Mouse (Mus musculus) embryonic facial prominence, embryonic 14.5 days (tissue): Measurements from ENCODE around the gene Ffar2. TPM values are rescaled to one million over a fixed set of nuclear protein-coding genes. Genes with fewer than 3 reads are reported as not detected.

Experiments used
- ATAC-seq: fragments of 200-750 bp; cut with Nextera tagmentation; 2 replicates; pipeline ENCODE4 v1.8.0; 2017; ENCODE audit warnings: low read depth, moderate number of reproducible peaks, moderate TSS enrichment
- DNase-seq: peaks from one replicate; pipeline ENCODE4 v3.0.0-alpha.2; 2015; ENCODE audit warnings: low spot score
- H3K27ac ChIP-seq: fragments of 300-500 bp; sonication (generic); replicated peaks from 2 replicates; pipeline ENCODE4 v1.5.1; 2014; ENCODE audit warnings: low read depth, mild to moderate bottlenecking, low read length, moderate library complexity
- H3K27me3 ChIP-seq: fragments of 300-500 bp; sonication (generic); replicated peaks from 2 replicates; pipeline ENCODE4 v1.6.1; 2014; ENCODE audit warnings: low read length; ENCODE audit not compliant: control insufficient read depth, insufficient read depth
- H3K36me3 ChIP-seq: fragments of 300-500 bp; sonication (generic); 2 replicates; pipeline ENCODE4 v1.6.1; 2014; ENCODE audit warnings: low read length, mixed read lengths; ENCODE audit not compliant: control insufficient read depth, insufficient read depth
- H3K4me1 ChIP-seq: fragments of 300-500 bp; sonication (generic); 2 replicates; pipeline ENCODE4 v1.6.1; 2014; ENCODE audit warnings: antibody characterized with exemption, low read length; ENCODE audit not compliant: control insufficient read depth, insufficient read depth
- H3K4me2 ChIP-seq: fragments of 300-500 bp; sonication (generic); 2 replicates; pipeline ENCODE4 v1.6.1; 2014; ENCODE audit warnings: low read depth, mild to moderate bottlenecking, low read length, moderate library complexity, mixed read lengths
- H3K4me3 ChIP-seq: fragments of 300-500 bp; sonication (generic); 2 replicates; pipeline ENCODE4 v1.5.1; 2014; ENCODE audit warnings: low read depth, mild to moderate bottlenecking, low read length
- H3K9ac ChIP-seq: fragments of 300-500 bp; sonication (generic); 2 replicates; pipeline ENCODE4 v1.6.1; 2014; ENCODE audit warnings: low read depth, mild to moderate bottlenecking, low read length, moderate library complexity, mixed read lengths
- H3K9me3 ChIP-seq: fragments of 300-500 bp; sonication (generic); 2 replicates; pipeline ENCODE4 v1.6.1; 2016; ENCODE audit warnings: low read length; ENCODE audit not compliant: control insufficient read depth
- WGBS: fragments of 180-500 bp; shearing (Covaris S2); extraction: QIAGEN DNeasy Blood & Tissue Kit; methylation state at CpG from one replicate; pipeline ENCODE4 v1.1.7; 2014; 5-methylcytosine and 5-hydroxymethylcytosine counted together
- polyA plus RNA-seq: library from polyadenylated mRNA; unstranded; fragments of >200 nt; fragmentation: Nextera tagmentation; extraction: Ambion mirVana; gene quantifications from 2 replicates; pipeline ENCODE4 v1.2.1, GENCODE M21; 2014

The Ffar2 gene
- 0.14 and 0.46 TPM in 2 replicates for polyA plus RNA-seq

GRCm38 (mm10) chr7:30823675-30824074 is at the start of gene Ffar2:
Ffar2 (minus strand) TSS chr7:30823775.
- H3K36me3 ChIP-seq = no peaks in the 10 kb centered on the region
- H3K4me3 ChIP-seq = no peak within 1 kb of the TSS
- H3K9me3 ChIP-seq = no peaks in the 10 kb centered on the region
- no peaks in the 10 kb centered on the region for H3K4me1 ChIP-seq
- H3K4me2 ChIP-seq = no peak within 1 kb of the TSS
- 87% methylated on average over 18 of the region's 18 CpGs for WGBS
- H3K9ac ChIP-seq = no peak within 1 kb of the TSS
- ATAC-seq (no peak), DNase-seq (no peak)
- H3K27ac ChIP-seq = no peak within 1 kb of the TSS
- no peaks in the 10 kb centered on the region for H3K27me3 ChIP-seq

GRCm38 (mm10) chr7:30873083-30873482 is 49.5 kb upstream of the Ffar2 start:
- H3K4me3 ChIP-seq = no peak overlapping the region

GRCm38 (mm10) chr7:30863386-30863785 is 39.8 kb upstream of the Ffar2 start:
- DNase-seq (no peak), ATAC-seq (no peak)
- H3K27ac ChIP-seq = no peak overlapping the region
- H3K4me2 ChIP-seq = no peak overlapping the region
- 76% methylated on average over 8 of the region's 8 CpGs for WGBS
- H3K9me3 ChIP-seq = no peaks in the 10 kb centered on the region
- H3K27me3 ChIP-seq = no peaks in the 10 kb centered on the region
- H3K4me3 ChIP-seq = no peak overlapping the region
- H3K9ac ChIP-seq = no peak overlapping the region
- no peaks in the 10 kb centered on the region for H3K4me1 ChIP-seq
- no peaks in the 10 kb centered on the region for H3K36me3 ChIP-seq

More at GRCm38 (mm10) chr7:30873083-30873482, 49.5 kb upstream of the Ffar2 start:
- Histone ChIP-seq H3K4me1 (no peaks in the 10 kb centered on the region), H3K36me3 (no peaks in the 10 kb centered on the region), H3K9ac (peak overlapping the region; percentile 46; the same call in 1 of the 2 replicates), H3K27me3 (no peaks in the 10 kb centered on the region), H3K4me2 (peak overlapping the region; percentile 40), H3K9me3 (no peaks in the 10 kb centered on the region), H3K27ac (no peak overlapping the region)
- DNase-seq = peak; percentile 69
- WGBS = 20% methylated on average over 15 of the region's 15 CpGs
- ATAC-seq = no peak

GRCm38 (mm10) chr7:30861464-30861863 is 37.9 kb upstream of the Ffar2 start, which contains the start of gene Ffar1:
Ffar1 (minus strand) TSS chr7:30861564.
- ATAC-seq = no peak
- DNase-seq = no peak
- no peaks in the 10 kb centered on the region for H3K36me3 ChIP-seq
- H3K9me3 ChIP-seq = no peaks in the 10 kb centered on the region
- no peaks in the 10 kb centered on the region for H3K4me1 ChIP-seq
- H3K4me3 ChIP-seq = no peak within 1 kb of the TSS
- H3K4me2 ChIP-seq = no peak within 1 kb of the TSS
- H3K9ac ChIP-seq = no peak within 1 kb of the TSS
- no peaks in the 10 kb centered on the region; the same call in 1 of the 2 replicates for H3K27me3 ChIP-seq
- WGBS = 83% methylated on average over 12 of the region's 12 CpGs
- H3K27ac ChIP-seq = no peak within 1 kb of the TSS

GRCm38 (mm10) chr7:30859635-30860402 is 36.2 kb upstream of the Ffar2 start:
- H3K4me1 ChIP-seq = no peaks in the 10 kb centered on the region
- peaks cover 4% of the 10 kb centered on the region; the same call in 1 of the 2 replicates for H3K27me3 ChIP-seq
- 18% methylated on average over 12 of the region's 16 CpGs for WGBS
- DNase-seq (peak; percentile 70), ATAC-seq (peak; percentile 30; the same call in 1 of the 2 replicates)
- H3K9ac ChIP-seq = no peak overlapping the region
- no peaks in the 10 kb centered on the region for H3K36me3 ChIP-seq
- H3K4me3 ChIP-seq = peak overlapping the region; percentile 28
- no peaks in the 10 kb centered on the region for H3K9me3 ChIP-seq
- H3K27ac ChIP-seq = no peak overlapping the region
- peak overlapping the region; percentile 49 for H3K4me2 ChIP-seq

- peak; percentile 79 for ATAC-seq
Observed at GRCm38 (mm10) chr7:30859290-30859634, 35.7 kb upstream of the Ffar2 start.

GRCm38 (mm10) chr7:30857746-30858145 is 34.2 kb upstream of the Ffar2 start:
- Histone ChIP-seq H3K4me2 (no peak overlapping the region), H3K9me3 (no peaks in the 10 kb centered on the region), H3K9ac (no peak overlapping the region), H3K4me3 (no peak overlapping the region), H3K27ac (no peak overlapping the region), H3K4me1 (no peaks in the 10 kb centered on the region), H3K36me3 (no peaks in the 10 kb centered on the region), H3K27me3 (peaks cover 4% of the 10 kb centered on the region; the same call in 1 of the 2 replicates)
- WGBS = 72% methylated on average over 1 of the region's 1 CpGs
- no peak for ATAC-seq
- DNase-seq = no peak

More at GRCm38 (mm10) chr7:30859290-30859634, 35.7 kb upstream of the Ffar2 start:
- Histone ChIP-seq H3K27me3 (peaks cover 4% of the 10 kb centered on the region; the same call in 1 of the 2 replicates), H3K9ac (no peak overlapping the region), H3K4me1 (no peaks in the 10 kb centered on the region), H3K4me2 (no peak overlapping the region), H3K27ac (no peak overlapping the region), H3K4me3 (no peak overlapping the region), H3K9me3 (no peaks in the 10 kb centered on the region), H3K36me3 (no peaks in the 10 kb centered on the region)
- peak; percentile 71 for DNase-seq

- Histone ChIP-seq H3K9ac (no peak within 1 kb of the TSS), H3K36me3 (no peaks in the 10 kb centered on the region), H3K4me2 (no peak within 1 kb of the TSS), H3K9me3 (no peaks in the 10 kb centered on the region), H3K27ac (no peak within 1 kb of the TSS), H3K4me1 (no peaks in the 10 kb centered on the region), H3K27me3 (peaks cover 4% of the 10 kb centered on the region; the same call in 1 of the 2 replicates), H3K4me3 (no peak within 1 kb of the TSS)
- WGBS = 85% methylated on average over 6 of the region's 6 CpGs
- no peak for ATAC-seq
- DNase-seq = no peak
Observed at GRCm38 (mm10) chr7:30856078-30856477, 32.5 kb upstream of the Ffar2 start, which contains the start of gene Ffar3. Ffar3 (minus strand) TSS chr7:30856178.
